Mouse (Mus musculus) lung, embryonic 16.5 days (tissue): Measurements from ENCODE around the gene Ulk1. TPM values are rescaled to one million over a fixed set of nuclear protein-coding genes. Genes with fewer than 3 reads are reported as not detected.
"Not testable (repeated sequence)": the region's sequence is repeated elsewhere in the genome, so short reads cannot be mapped to it uniquely, and the experiment has no call there.

Source experiments
- ATAC-seq: fragments of 200-750 bp; cut with Nextera tagmentation; 2 replicates; pipeline ENCODE4 v1.8.0; 2017; ENCODE audit warnings: low read depth, mild to moderate bottlenecking, moderate library complexity
- H3K27ac ChIP-seq: fragments of 300-500 bp; sonication (generic); 2 replicates; pipeline ENCODE4 v1.5.1; 2014; ENCODE audit warnings: mild to moderate bottlenecking, control low read depth, low read length
- H3K27me3 ChIP-seq: fragments of 300-500 bp; sonication (generic); 2 replicates; pipeline ENCODE4 v1.6.1; 2014; ENCODE audit warnings: low read depth, low read length, mixed read lengths; ENCODE audit not compliant: control insufficient read depth, insufficient read depth
- H3K36me3 ChIP-seq: fragments of 300-500 bp; sonication (generic); 2 replicates; pipeline ENCODE4 v1.6.1; 2014; ENCODE audit warnings: low read length; ENCODE audit not compliant: control insufficient read depth, insufficient read depth
- H3K4me1 ChIP-seq: fragments of 300-500 bp; sonication (generic); replicated peaks from 2 replicates; pipeline ENCODE4 v1.6.1; 2014; ENCODE audit warnings: low read length, mixed read lengths; ENCODE audit not compliant: control insufficient read depth, insufficient read depth
- H3K4me2 ChIP-seq: fragments of 300-500 bp; sonication (generic); 2 replicates; pipeline ENCODE4 v1.6.1; 2014; ENCODE audit warnings: low read depth, low read length, control low read depth
- H3K4me3 ChIP-seq: fragments of 300-500 bp; sonication (generic); 2 replicates; pipeline ENCODE4 v1.5.1; 2014; ENCODE audit warnings: mild to moderate bottlenecking, low read length, control low read depth
- H3K9ac ChIP-seq: fragments of 300-500 bp; sonication (generic); 2 replicates; pipeline ENCODE4 v1.6.1; 2014; ENCODE audit warnings: low read length, control low read depth
- H3K9me3 ChIP-seq: fragments of 300-500 bp; sonication (generic); 2 replicates; pipeline ENCODE4 v1.6.1; 2016; ENCODE audit warnings: low read length; ENCODE audit not compliant: control insufficient read depth
- WGBS: fragments of 180-500 bp; shearing (Covaris S2); extraction: QIAGEN DNeasy Blood & Tissue Kit; methylation state at CpG from one replicate; pipeline ENCODE4 v1.1.7; 2014; 5-methylcytosine and 5-hydroxymethylcytosine counted together
- polyA plus RNA-seq: library from polyadenylated mRNA; unstranded; fragments of >200 nt; fragmentation: Nextera tagmentation; extraction: Ambion mirVana; gene quantifications from 2 replicates; pipeline ENCODE4 v1.2.1, GENCODE M21; 2015

The Ulk1 gene
- polyA plus RNA-seq, 1 experiment from 2014 or later = 13.1 TPM

- H3K9ac ChIP-seq, H3K4me3 ChIP-seq, H3K9me3 ChIP-seq, H3K4me2 ChIP-seq, H3K36me3 ChIP-seq, H3K27ac ChIP-seq, ATAC-seq, H3K27me3 ChIP-seq: not testable (repeated sequence)
- peaks cover 14% of the 10 kb centered on the region for H3K4me1 ChIP-seq
- WGBS = 87% methylated on average over 5 of the region's 5 CpGs
Observed at GRCm38 (mm10) chr5:110838016-110838415, 28.1 kb upstream of the Ulk1 start.

- Histone ChIP-seq H3K4me1 (peaks cover 14% of the 10 kb centered on the region), H3K4me3 (no peak overlapping the region), H3K27ac (no peak overlapping the region), H3K27me3 (no peaks in the 10 kb centered on the region), H3K9ac (no peak overlapping the region), H3K36me3 (no peaks in the 10 kb centered on the region), H3K4me2 (no peak overlapping the region), H3K9me3 (no peaks in the 10 kb centered on the region)
- no peak for ATAC-seq
- WGBS = 16% methylated on average over 3 of the region's 3 CpGs
Observed at GRCm38 (mm10) chr5:110835959-110836358, 26.1 kb upstream of the Ulk1 start.

GRCm38 (mm10) chr5:110831036-110831720 lies 21.3 kb upstream of the Ulk1 start:
- no peaks in the 10 kb centered on the region for H3K9me3 ChIP-seq
- H3K27me3 ChIP-seq = no peaks in the 10 kb centered on the region
- no peaks in the 10 kb centered on the region for H3K36me3 ChIP-seq
- H3K4me3 ChIP-seq = no peak overlapping the region
- no peak for ATAC-seq
- 83% methylated on average over 5 of the region's 5 CpGs for WGBS
- peaks cover 6% of the 10 kb centered on the region for H3K4me1 ChIP-seq
- no peak overlapping the region for H3K27ac ChIP-seq
- no peak overlapping the region for H3K4me2 ChIP-seq
- no peak overlapping the region for H3K9ac ChIP-seq

- H3K27ac ChIP-seq = no peak overlapping the region
- H3K9ac ChIP-seq = no peak overlapping the region
- no peaks in the 10 kb centered on the region for H3K27me3 ChIP-seq
- H3K9me3 ChIP-seq = no peaks in the 10 kb centered on the region
- H3K36me3 ChIP-seq = no peaks in the 10 kb centered on the region
- H3K4me2 ChIP-seq = no peak overlapping the region
- no peaks in the 10 kb centered on the region for H3K4me1 ChIP-seq
- no peak overlapping the region for H3K4me3 ChIP-seq
- WGBS = 93% methylated on average over 5 of the region's 5 CpGs
- ATAC-seq = no peak
Observed at GRCm38 (mm10) chr5:110827576-110827975, 17.7 kb upstream of the Ulk1 start.

GRCm38 (mm10) chr5:110826781-110827495 lies 17.0 kb upstream of the Ulk1 start:
- Histone ChIP-seq H3K4me2 (no peak overlapping the region), H3K4me3 (no peak overlapping the region), H3K9ac (no peak overlapping the region), H3K36me3 (no peaks in the 10 kb centered on the region), H3K4me1 (no peaks in the 10 kb centered on the region), H3K27me3 (no peaks in the 10 kb centered on the region), H3K27ac (no peak overlapping the region), H3K9me3 (no peaks in the 10 kb centered on the region)
- ATAC-seq = no peak
- WGBS = 83% methylated on average over 8 of the region's 8 CpGs

- ATAC-seq = no peak
- Histone ChIP-seq H3K4me1 (no peaks in the 10 kb centered on the region), H3K4me3 (no peak overlapping the region), H3K36me3 (no peaks in the 10 kb centered on the region), H3K27ac (no peak overlapping the region), H3K4me2 (no peak overlapping the region), H3K9me3 (no peaks in the 10 kb centered on the region), H3K27me3 (no peaks in the 10 kb centered on the region), H3K9ac (no peak overlapping the region)
- 70% methylated on average over 4 of the region's 4 CpGs for WGBS
Observed at GRCm38 (mm10) chr5:110824421-110824820, 14.5 kb upstream of the Ulk1 start.

- no peaks in the 10 kb centered on the region for H3K9me3 ChIP-seq
- WGBS = under 1% methylated on average over 27 of the region's 27 CpGs
- H3K4me1 ChIP-seq = peaks cover 13% of the 10 kb centered on the region
- peak overlapping the region; percentile 97 for H3K9ac ChIP-seq
- H3K27me3 ChIP-seq = no peaks in the 10 kb centered on the region
- peak overlapping the region; percentile 91 for H3K4me2 ChIP-seq
- no peak for ATAC-seq
- H3K36me3 ChIP-seq = peaks cover 8% of the 10 kb centered on the region
- H3K4me3 ChIP-seq = peak overlapping the region; percentile 81
- H3K27ac ChIP-seq = peak overlapping the region; percentile 74
Observed at GRCm38 (mm10) chr5:110808821-110809666, 853 bp downstream of the Ulk1 start.

- H3K27me3 ChIP-seq = no peaks in the 10 kb centered on the region
- H3K36me3 ChIP-seq = peaks cover 10% of the 10 kb centered on the region
- H3K4me1 ChIP-seq = peaks cover 13% of the 10 kb centered on the region
- H3K27ac ChIP-seq = peak overlapping the region; percentile 74
- no peaks in the 10 kb centered on the region for H3K9me3 ChIP-seq
- peak overlapping the region; percentile 91 for H3K4me2 ChIP-seq
- H3K9ac ChIP-seq = peak overlapping the region; percentile 97
- peak overlapping the region; percentile 81 for H3K4me3 ChIP-seq
- peak; percentile 70 for ATAC-seq
- 2% methylated on average over 14 of the region's 14 CpGs for WGBS
Observed at GRCm38 (mm10) chr5:110808061-110808631, 1.8 kb downstream of the Ulk1 start.

GRCm38 (mm10) chr5:110807453-110807852 lies 2.4 kb downstream of the Ulk1 start:
- peaks cover 13% of the 10 kb centered on the region for H3K4me1 ChIP-seq
- no peak for ATAC-seq
- peak overlapping the region; percentile 97 for H3K9ac ChIP-seq
- peak overlapping the region; percentile 62; the same call in 1 of the 2 replicates for H3K27ac ChIP-seq
- H3K9me3 ChIP-seq = no peaks in the 10 kb centered on the region
- no peaks in the 10 kb centered on the region for H3K27me3 ChIP-seq
- H3K4me2 ChIP-seq = peak overlapping the region; percentile 91
- peak overlapping the region; percentile 81 for H3K4me3 ChIP-seq
- WGBS = 75% methylated on average over 4 of the region's 4 CpGs
- H3K36me3 ChIP-seq = peaks cover 12% of the 10 kb centered on the region
